Mouse (Mus musculus): ENCODE data around the gene Slit1. TPM values are rescaled to one million over a fixed set of nuclear protein-coding genes. Genes with fewer than 3 reads are reported as not detected.

Slit1 gene
- polyA plus RNA-seq, 1 experiment = 0.34 TPM

- Histone ChIP-seq H3K27me3 (replicated peaks) (peaks cover 81% of the 10 kb centered on the region), H3K9me3 (peaks cover 25% of the 10 kb centered on the region), H3K4me1 (peaks cover 9% of the 10 kb centered on the region), H3K4me3 (replicated peaks) (no peak overlapping the region), H3K36me3 (replicated peaks; ENCODE audit: low read length) (no peaks in the 10 kb centered on the region)
- no peak for TF ChIP-seq FLI1 (IDR thresholded peaks at IDR 0.05; ENCODE audit: low read length)
- no peak for TF ChIP-seq GATA1 (IDR thresholded peaks at IDR 0.05; ENCODE audit: borderline replicate concordance, low read length)
Measured at GRCm38 (mm10) chr19:41734685-41735084, 8.8 kb downstream of the Slit1 start.

GRCm38 (mm10) chr19:41725491-41725890, 18.0 kb downstream of the Slit1 start:
- peaks cover 49% of the 10 kb centered on the region for H3K27me3 ChIP-seq (replicated peaks)
- peaks cover 3% of the 10 kb centered on the region; the same call in 1 of the 2 replicates for H3K4me1 ChIP-seq
- no peak overlapping the region for H3K4me3 ChIP-seq (replicated peaks)
- H3K36me3 ChIP-seq (replicated peaks; ENCODE audit: low read length) = no peaks in the 10 kb centered on the region
- peaks cover 7% of the 10 kb centered on the region for H3K9me3 ChIP-seq
- TF ChIP-seq FLI1 (IDR thresholded peaks at IDR 0.05; ENCODE audit: low read length) = no peak
- no peak for TF ChIP-seq GATA1 (IDR thresholded peaks at IDR 0.05; ENCODE audit: borderline replicate concordance, low read length)

- Histone ChIP-seq H3K4me1 (peaks cover 3% of the 10 kb centered on the region; the same call in 1 of the 2 replicates), H3K9me3 (peaks cover 5% of the 10 kb centered on the region; the same call in 1 of the 2 replicates), H3K36me3 (replicated peaks; ENCODE audit: low read length) (no peaks in the 10 kb centered on the region), H3K4me3 (replicated peaks) (no peak overlapping the region), H3K27me3 (replicated peaks) (peaks cover 47% of the 10 kb centered on the region)
- TF ChIP-seq FLI1 (IDR thresholded peaks at IDR 0.05; ENCODE audit: low read length) (no peak), GATA1 (IDR thresholded peaks at IDR 0.05; ENCODE audit: borderline replicate concordance, low read length) (no peak)
Measured at GRCm38 (mm10) chr19:41724831-41725470, 18.5 kb downstream of the Slit1 start.

- no peaks in the 10 kb centered on the region for H3K9me3 ChIP-seq
- H3K27me3 ChIP-seq (replicated peaks) = peaks cover 44% of the 10 kb centered on the region
- H3K4me1 ChIP-seq = peaks cover 3% of the 10 kb centered on the region; the same call in 1 of the 2 replicates
- TF ChIP-seq FLI1 (IDR thresholded peaks at IDR 0.05; ENCODE audit: low read length) (no peak), GATA1 (IDR thresholded peaks at IDR 0.05; ENCODE audit: borderline replicate concordance, low read length) (no peak)
- H3K36me3 ChIP-seq (replicated peaks; ENCODE audit: low read length) = no peaks in the 10 kb centered on the region
- no peak overlapping the region for H3K4me3 ChIP-seq (replicated peaks)
Measured at GRCm38 (mm10) chr19:41723337-41723736, 20.1 kb downstream of the Slit1 start.

GRCm38 (mm10) chr19:41719436-41719835, 24.0 kb downstream of the Slit1 start:
- Histone ChIP-seq H3K4me1 (no peaks in the 10 kb centered on the region), H3K4me3 (replicated peaks) (no peak overlapping the region), H3K36me3 (replicated peaks; ENCODE audit: low read length) (no peaks in the 10 kb centered on the region), H3K9me3 (no peaks in the 10 kb centered on the region), H3K27me3 (replicated peaks) (peaks cover 60% of the 10 kb centered on the region)
- TF ChIP-seq FLI1 (IDR thresholded peaks at IDR 0.05; ENCODE audit: low read length) = no peak
- no peak for TF ChIP-seq GATA1 (IDR thresholded peaks at IDR 0.05; ENCODE audit: borderline replicate concordance, low read length)

- Histone ChIP-seq H3K4me3 (replicated peaks) (no peak overlapping the region), H3K27me3 (replicated peaks) (peaks cover 76% of the 10 kb centered on the region), H3K36me3 (replicated peaks; ENCODE audit: low read length) (no peaks in the 10 kb centered on the region), H3K9me3 (no peaks in the 10 kb centered on the region), H3K4me1 (no peaks in the 10 kb centered on the region)
- no peak for TF ChIP-seq GATA1 (IDR thresholded peaks at IDR 0.05; ENCODE audit: borderline replicate concordance, low read length)
- TF ChIP-seq FLI1 (IDR thresholded peaks at IDR 0.05; ENCODE audit: low read length) = no peak
Measured at GRCm38 (mm10) chr19:41716233-41717218, 26.9 kb downstream of the Slit1 start.

- no peaks in the 10 kb centered on the region for H3K9me3 ChIP-seq
- H3K36me3 ChIP-seq (replicated peaks; ENCODE audit: low read length) = no peaks in the 10 kb centered on the region
- no peak overlapping the region for H3K4me3 ChIP-seq (replicated peaks)
- H3K27me3 ChIP-seq (replicated peaks) = peaks cover 83% of the 10 kb centered on the region
- H3K4me1 ChIP-seq = no peaks in the 10 kb centered on the region
- no peak for TF ChIP-seq FLI1 (IDR thresholded peaks at IDR 0.05; ENCODE audit: low read length)
- no peak for TF ChIP-seq GATA1 (IDR thresholded peaks at IDR 0.05; ENCODE audit: borderline replicate concordance, low read length)
Measured at GRCm38 (mm10) chr19:41714431-41714917, 29.0 kb downstream of the Slit1 start.

- TF ChIP-seq FLI1 (IDR thresholded peaks at IDR 0.05; ENCODE audit: low read length) (no peak), GATA1 (IDR thresholded peaks at IDR 0.05; ENCODE audit: borderline replicate concordance, low read length) (no peak)
- no peaks in the 10 kb centered on the region for H3K9me3 ChIP-seq
- H3K4me1 ChIP-seq = no peaks in the 10 kb centered on the region
- no peak overlapping the region for H3K4me3 ChIP-seq (replicated peaks)
- H3K36me3 ChIP-seq (replicated peaks; ENCODE audit: low read length) = no peaks in the 10 kb centered on the region
- peaks cover 68% of the 10 kb centered on the region for H3K27me3 ChIP-seq (replicated peaks)
Measured at GRCm38 (mm10) chr19:41712829-41713228, 30.6 kb downstream of the Slit1 start.

GRCm38 (mm10) chr19:41711665-41712064, 31.8 kb downstream of the Slit1 start:
- no peak for TF ChIP-seq FLI1 (IDR thresholded peaks at IDR 0.05; ENCODE audit: low read length)
- no peak for TF ChIP-seq GATA1 (IDR thresholded peaks at IDR 0.05; ENCODE audit: borderline replicate concordance, low read length)
- Histone ChIP-seq H3K36me3 (replicated peaks; ENCODE audit: low read length) (no peaks in the 10 kb centered on the region), H3K4me3 (replicated peaks) (no peak overlapping the region), H3K27me3 (replicated peaks) (peaks cover 68% of the 10 kb centered on the region), H3K4me1 (peaks cover 3% of the 10 kb centered on the region; the same call in 1 of the 2 replicates), H3K9me3 (no peaks in the 10 kb centered on the region)

All from megakaryocyte, embryonic 14.5 days (primary cell).